Mouse (Mus musculus) cerebellum, postnatal 4 days (tissue): ENCODE results near the gene Rab4b.
A peak's percentile ranks its signal among the peaks of the same experiment; 100 is the strongest.

Source experiments
- DNase-seq, 2 experiments: peaks; one replicate each; pipeline ENCODE4 v3.0.0; 2022; ENCODE audit warnings: low spot score in 2 of 2, mixed read lengths in 1 of 2

Gene Rab4b

DNA sequence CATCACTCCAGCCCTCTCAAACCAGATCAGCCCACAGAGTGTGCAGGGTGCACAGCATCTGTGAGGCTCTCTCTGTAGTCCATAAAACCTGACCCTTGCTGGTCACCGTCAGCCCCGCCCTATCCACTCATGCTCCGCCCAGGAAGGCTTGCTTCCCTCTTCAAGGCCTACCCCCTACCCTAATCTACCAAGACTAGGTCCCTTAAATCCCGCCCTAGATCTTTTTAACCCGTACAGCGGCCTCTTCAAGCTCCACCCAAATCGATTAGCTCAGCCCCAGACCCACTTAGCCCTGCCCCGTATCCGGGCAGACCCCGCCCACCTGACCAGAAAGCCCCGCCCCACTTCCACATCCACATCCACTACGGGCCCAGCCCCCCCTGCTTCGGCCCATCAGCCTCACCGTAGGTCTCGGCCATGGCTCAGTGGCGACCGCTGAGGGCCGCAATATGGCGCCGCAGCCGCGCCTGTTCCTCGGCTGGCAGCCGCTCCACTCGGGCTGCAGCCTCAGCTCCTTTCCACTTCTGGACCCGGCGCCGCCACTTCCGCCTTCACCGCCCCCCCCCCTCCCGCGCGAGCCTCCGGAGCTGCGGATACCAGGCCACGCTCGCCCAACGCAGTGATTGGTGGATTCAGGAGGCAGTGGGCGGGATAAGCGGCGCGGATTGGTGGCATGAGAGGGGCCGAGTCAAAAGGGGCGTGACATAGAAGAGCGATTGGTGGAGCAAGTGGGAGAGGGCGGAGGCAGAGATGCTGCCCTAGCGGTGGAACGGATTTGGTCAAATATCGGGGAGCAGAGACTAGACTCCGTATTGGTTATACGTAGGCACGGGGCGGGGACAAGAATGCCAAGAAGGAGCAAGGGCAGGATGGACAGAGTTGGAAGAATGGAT is at the start of gene Rab4b:
Gene Rab4b (minus strand): TSS at position 573 of the 893 bp plus-strand sequence.
- DNase-seq, result peak; percentile 99

DNA sequence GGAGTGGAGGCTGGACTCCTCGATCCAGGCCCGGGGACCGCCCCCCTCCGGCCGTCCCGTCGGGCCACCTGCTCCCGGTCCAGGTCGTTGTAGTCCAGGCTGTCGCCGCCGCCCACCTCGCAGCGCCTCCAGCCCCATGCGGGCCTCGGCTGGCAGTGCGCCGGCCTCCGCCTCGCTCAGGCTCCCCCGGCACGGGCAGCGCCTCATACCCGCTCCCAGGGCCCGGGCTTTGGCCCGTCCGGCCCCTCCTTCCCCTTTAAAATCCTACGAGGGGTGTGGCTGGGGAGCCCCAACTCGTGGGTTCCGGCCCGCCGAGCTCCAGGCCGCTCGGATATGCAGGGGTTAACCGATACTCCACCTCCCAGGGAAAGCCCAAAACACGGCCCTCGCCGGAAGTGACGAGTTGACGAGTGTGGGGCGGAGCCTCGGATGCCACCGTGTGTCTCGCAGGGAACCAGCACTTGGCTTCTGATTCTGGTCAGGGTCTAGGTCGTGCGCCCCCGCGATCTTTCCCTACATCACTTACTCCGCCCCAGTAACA is 49.7 kb upstream of the Rab4b start, which contains the start of gene Itpkc:
Gene Itpkc (minus strand): TSS at position 381 of the 541 bp plus-strand sequence.
- DNase-seq, result peak; percentile 72 to 87

DNA sequence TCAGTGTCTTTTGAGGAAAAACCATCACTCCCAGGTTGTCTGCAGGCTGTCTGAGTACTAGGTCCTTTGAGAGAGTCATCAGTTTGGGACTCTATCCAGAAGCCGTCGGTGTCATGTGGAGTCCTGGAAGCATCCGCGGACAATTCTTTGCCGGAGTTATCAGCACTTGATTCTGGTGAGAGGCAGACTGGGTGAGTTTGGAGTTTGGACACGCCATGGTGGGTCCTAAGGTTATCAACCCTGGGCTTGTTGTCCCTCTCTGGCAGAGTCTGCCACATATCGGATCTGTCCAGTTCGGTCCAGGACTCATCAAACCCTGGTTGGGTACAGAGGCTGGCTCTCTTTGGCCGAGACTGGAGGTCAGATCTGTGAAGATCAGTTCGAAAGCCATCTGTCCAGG is 49.0 kb upstream of the Rab4b start:
- peak in 1 of 2 experiments; percentile 21 for DNase-seq

DNA sequence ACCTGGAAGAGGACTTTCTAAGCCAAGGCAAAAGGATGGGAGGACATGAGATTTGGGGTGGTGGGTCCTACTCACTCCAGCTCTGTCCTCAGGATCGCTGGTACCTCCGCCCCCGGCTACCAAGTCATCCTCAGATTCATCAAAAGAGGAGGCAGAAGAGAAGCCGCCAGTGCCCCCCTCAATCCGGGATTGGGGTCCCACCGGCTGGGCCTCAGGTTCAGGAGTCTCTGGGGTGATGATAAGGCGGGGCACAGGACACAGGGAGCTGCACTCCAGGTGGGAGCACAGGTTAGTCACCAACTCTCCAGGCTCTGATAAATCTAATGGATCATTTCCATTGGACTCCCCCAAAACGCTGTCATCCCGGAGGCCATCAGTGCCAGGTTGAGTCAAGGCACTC is 48.6 kb upstream of the Rab4b start:
- DNase-seq, result no peak

DNA sequence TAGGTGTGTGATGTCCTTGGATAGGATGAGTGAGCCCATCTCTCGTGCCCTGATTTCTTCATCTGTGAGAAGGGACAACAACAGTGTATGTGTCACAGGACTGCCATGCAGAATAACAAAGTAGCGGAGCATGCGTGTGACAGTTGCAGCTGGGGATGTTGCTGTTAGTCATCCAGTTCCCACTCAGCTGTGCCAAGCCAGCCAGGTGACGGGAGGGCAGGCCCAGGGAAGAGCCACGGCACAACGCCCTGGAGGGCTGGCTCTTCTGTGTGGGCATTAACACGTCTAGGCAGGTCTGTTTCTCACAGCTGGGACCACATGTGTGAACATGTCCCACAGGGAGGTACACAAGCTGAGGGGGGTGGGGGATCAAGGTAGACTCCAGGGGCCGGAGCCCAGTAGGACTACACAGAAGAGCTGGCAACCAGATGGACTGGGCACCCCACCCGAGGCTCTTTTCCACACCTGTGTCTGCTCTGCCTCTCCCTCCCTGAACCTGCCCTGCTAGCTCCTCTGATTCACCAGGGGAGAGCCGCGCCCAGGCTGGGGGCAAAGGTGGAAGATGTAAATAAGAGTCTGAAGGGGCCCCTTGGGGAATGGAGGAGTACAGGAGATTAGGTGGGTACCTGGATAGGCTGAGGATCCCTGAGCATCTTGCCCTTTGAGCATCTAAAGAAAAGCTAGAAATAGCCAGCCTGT is 46.3 kb upstream of the Rab4b start:
- DNase-seq, result no peak

DNA sequence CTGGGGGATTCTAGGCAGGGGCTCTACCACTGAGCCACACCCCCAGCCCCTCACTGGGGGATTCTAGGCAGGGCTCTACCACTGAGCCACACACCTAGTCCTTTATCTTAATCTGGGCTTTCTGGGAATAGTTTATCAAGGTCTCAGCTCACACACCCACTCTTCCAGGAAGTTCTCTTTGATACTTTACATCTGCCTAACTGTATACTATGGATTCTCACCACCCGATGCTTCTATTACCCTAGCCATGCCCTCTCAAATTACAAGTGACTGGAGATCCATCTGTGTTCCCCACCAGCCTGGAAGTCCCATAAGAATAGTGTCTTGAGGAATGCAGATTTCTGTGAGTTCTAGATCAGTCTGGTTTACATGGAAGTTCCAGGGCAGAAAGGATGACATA is 43.8 kb upstream of the Rab4b start:
- no peak for DNase-seq

DNA sequence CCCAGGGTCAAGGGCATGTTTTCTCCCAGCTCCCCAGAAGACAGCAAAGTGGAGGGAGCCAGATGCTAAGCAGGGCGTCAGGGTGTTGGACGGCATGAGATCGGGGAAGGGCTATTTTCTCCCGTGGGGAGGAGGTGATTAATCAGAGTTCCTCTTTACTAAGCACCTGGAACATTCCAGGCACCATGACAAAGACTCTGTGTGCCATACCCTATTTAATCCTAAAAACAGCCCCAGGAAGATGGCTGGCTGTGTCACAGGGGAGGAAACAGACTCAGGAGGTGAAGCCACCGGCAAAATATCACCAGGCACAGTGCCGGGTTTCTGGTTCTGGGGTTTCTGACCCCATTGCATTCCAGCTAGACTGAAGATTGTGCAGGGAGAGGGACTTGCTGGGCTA is 43.2 kb upstream of the Rab4b start:
- DNase-seq, result no peak

DNA sequence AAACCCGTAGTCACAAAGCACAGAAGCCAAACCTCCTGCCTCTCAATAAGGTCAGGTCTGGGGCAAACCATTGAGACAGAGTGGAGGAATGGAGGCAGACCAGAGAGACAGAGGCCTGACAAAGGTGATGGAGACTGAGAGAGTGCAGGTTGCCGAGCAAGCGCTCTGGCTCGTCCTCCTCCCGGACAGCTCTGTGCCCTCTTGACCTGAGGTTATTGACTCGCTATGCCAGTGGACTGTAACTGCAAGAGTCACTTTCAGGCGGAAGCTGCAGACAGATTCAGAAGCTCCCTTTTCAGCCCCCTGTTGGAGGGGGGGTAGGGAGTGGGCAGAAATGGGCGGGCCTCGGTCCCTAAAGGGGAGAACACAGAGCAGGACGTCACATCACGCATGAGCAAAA is 41.2 kb upstream of the Rab4b start:
- no peak for DNase-seq

DNA sequence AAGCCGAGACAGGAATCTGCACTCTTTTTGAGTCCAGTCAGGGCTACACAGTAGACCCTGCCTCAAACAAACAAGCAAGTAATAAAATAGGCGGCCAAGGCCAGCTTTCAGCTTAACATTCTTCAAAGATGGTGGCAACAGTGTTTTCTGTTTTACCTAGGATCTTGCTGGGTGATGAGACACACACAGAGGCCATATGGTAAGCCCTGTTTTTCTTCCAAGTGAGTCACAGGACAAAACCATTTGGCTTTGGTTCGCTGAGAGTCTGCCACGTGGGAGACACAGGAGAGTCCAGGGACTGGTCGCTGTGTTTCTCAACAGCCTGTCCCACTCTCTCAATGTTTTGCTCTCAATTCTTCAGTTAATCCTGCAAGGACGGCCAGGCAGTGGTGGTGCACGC is 39.9 kb upstream of the Rab4b start:
- no peak for DNase-seq

DNA sequence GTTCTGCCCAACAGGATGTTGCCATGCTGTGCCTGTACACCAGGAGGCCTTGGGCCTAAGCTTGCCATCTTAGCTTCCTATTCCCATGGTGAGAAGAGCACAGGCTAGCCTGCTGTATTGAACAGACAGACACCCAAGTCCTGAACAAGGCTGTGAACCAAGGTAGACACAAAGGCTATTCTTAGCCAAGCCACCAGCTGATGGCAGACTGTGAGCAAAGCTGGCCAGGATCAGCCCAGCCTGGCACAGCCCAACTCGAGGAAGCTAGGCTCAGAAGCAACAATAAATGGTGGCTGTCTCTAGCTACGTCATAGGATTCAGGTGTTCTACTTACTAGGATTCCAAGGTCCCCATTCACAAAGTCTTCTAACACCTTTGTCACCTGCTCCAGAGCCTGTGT is 33.9 kb upstream of the Rab4b start:
- DNase-seq, result no peak

DNA sequence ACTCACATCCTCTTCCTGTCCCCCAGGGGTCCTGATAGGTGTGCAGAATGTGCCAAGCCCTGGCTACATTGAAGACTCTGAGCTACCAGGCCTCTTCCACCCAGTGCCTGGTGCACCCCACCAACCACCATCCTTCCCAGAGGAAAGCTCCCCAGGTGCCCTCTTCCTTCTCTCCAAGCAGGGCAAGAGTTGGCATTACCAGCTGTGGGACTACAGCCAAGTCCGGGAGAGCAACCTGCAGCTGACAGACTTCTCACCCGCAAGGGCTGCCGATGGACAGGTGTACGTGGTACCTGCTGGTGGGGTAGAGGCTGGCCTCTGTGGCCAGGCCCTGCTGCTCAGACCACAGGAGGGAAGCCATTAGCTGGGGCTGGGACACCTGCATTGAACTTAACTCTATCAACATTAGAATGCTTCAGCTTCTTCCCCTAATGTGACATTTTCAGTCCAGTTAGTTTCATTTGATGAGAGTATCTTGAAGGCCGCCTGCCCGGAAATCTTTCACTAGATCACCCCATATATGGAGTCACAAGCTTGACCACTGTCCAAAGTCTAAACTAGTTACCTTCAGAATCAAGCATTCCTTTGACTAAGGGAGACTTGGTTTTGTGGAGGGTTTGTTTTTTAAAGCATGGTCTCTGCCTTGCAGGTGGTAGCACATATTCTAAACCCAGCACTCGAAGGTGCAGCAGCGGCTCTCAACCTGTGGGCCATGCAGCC is 25.2 kb upstream of the Rab4b start:
- DNase-seq, result no peak

DNA sequence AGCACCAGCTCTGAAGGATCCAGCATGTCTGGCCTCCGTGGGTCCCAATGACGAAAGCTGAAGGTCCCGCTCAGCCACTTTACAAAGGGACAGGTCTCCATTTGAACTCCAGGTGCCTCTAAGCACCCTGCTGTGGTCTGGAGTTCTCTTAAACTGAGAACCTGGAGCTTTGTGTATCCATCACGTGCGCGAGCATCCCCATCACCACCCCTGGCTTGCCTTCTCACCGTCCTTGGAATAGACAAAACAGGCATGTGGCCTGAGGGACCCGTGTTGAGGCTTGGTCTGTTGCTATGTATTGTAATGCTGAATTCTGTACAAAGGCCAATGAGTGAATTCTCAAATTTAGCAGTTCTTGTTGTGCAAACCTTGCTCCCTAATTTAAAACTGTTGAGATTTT is 20.1 kb upstream of the Rab4b start:
- no peak for DNase-seq

DNA sequence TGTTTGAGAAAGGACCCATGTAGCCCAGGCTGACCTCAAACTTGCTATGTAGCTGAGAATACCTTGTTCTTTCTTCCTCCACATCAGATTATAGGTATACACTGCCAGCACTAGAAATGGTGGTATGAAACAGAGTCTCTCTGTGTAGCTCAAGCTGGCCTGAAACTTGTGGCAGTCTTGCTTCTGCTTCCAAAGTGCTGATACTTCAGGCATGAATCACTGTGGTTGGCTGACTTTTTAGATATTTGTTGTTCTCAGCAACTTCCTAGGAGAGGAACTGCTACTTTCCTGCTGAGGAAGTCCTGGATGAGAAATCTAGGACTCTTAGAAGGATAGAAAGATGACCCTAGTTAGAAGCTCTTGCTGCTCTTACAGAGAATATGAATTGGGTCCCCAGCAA is 19.7 kb upstream of the Rab4b start:
- DNase-seq, result no peak

DNA sequence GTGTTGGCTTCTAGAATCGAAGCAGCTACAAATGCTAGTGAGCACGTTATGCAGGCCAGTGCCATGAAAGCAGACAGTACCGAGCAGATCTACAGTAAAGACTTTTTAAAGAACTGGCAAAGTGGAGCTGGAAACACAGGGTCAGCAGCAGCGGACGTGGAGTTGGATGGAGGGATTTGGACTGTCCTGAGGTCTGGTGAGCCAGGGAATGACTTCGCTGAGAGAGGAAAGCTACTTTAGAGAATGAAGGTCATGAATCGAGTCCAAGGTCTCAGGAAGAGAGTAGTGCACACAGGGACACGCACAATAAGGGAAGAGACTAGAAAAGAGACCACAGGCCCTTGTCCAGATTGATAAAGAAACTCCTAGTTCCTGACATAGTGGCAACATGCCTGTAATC is 18.9 kb upstream of the Rab4b start:
- DNase-seq, result no peak

DNA sequence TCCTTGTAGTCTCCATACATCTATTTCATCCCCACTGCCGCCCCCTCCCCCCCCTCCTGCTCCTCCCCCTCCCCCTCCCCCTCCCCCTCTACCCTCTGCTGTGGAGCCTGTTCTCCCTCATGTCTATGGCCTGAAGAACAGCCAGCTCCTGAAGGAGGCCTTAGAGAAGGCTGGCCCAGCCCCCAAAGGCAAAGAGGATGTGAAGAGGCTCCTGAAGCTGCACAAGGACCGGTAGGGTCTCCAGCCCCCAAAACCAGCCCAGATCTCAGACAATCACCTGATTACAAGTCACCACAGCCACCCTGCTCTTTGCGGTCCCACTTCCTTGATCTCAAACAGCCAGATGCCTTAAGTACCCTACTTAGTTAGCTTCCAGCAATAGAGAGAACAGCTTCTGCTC is 18.4 kb upstream of the Rab4b start:
- DNase-seq, result no peak

DNA sequence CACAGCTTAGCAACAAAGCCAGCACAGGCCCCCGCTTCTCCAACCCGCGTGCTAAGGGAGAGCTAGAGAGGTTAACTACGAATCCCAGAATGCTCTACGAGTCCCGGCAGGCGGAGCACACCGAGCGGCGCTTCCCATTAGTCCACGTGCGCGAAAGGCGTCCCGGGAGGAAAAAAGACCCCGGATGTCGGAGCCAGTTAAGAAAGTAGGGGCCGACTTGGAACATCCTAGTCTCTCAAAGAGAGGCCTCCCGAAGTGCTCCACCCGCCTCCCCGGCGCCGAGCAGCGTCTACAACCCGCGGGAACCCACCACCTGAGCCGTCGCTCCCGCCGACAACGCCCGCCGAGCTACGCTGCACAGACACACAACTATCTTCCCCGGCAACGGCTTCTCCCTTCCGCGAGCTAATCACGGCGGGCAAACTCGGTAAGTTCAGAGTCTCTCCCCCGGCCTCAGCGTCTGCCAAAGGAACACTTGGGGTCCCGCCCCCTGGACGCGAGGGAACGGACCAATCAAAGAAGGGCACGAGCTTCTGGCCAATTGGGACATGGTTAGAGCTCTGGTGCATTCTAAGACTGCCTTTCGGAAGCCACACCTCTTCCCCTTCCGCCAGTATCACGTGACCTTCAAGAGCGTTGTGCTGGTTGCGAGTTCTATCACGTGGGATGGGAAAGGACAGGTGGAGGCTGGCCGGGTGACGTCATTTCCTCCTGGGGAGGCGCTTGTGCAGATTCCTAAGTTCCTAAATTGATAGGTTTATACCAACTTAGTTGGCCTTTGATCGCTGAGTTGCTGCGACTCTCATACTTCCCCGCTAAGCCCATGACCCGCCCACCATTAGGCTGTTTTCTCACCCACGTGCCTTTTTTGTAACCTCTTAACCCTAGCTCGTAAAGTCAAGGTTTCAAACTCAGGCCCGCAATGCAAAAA is 17.2 kb upstream of the Rab4b start, which contains the start of the genes BC024978 and Snrpa:
Gene BC024978 (plus strand): TSS at position 101 of the 931 bp plus-strand sequence.
Gene Snrpa (minus strand): TSS at position 591 of the 931 bp plus-strand sequence.
- DNase-seq, result peak; percentile 82 to 91

DNA sequence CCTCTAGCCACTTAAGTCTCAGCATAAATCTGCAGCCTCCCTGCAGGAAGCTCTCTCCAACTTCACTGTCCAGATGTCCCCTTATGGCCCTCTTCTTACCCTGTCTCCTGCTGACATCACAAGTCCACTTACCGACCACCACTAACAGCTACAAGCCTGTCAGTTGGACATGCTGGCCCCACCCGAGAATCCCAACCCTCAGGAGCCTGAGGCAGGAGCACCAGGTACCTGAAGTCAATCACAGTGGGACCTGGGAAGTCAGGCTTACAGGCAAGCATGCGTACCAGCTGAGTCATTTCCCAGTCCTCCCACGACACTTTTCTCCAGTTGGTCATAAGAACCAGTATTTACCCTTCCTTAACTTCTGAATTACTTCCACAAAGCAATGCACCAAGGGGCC is 15.0 kb upstream of the Rab4b start:
- DNase-seq, result no peak

DNA sequence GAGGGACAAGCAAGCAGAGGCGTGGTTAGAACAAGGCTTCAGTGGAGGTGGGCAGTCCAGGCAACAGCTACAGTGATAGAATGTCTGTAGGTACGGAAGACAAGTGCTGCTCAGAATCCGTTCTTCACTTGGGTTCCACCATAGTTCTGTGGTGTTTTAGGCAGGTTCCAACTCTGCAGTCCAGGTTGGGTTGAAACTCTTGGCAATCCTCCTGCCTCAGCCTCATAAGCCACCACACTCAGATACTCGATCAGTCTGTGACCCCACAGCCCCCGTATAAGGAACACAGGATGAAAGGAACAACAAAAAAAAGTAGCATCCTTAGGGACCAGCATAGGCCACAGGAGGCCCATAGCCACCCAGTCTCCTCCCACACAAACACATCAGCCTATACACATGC is 13.7 kb upstream of the Rab4b start:
- no peak for DNase-seq

DNA sequence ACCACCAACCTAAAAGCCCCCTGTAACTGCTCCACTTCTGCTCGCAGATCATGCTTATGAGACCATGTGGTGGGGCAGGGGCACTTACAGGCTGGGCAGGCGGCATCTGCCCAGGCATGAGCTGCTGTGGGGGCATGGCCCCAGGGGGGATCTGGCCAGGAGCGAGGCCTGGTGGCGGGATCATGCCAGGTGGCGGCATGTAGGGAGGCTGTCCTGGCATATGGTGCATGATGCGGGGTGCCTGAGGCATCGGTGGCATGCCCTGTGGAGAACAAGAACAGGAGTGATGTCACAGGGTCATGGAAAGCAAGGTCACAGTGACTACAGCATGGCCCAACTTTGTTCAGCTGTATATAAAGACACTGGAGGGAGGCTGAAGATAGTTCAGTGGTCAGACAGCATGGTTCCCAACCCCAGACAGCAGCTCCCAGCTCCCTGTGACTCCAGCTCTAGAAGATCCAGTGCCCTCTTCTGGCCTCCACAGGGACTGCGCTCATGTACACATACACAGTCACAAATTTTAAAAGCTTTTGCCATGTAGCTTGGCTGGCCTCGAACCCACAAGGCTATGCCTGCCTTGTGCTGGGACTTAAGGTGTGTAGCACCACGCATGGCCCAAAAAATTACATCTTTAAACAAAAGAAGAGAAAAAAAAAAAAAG is 10.7 kb upstream of the Rab4b start:
- DNase-seq, result no peak

DNA sequence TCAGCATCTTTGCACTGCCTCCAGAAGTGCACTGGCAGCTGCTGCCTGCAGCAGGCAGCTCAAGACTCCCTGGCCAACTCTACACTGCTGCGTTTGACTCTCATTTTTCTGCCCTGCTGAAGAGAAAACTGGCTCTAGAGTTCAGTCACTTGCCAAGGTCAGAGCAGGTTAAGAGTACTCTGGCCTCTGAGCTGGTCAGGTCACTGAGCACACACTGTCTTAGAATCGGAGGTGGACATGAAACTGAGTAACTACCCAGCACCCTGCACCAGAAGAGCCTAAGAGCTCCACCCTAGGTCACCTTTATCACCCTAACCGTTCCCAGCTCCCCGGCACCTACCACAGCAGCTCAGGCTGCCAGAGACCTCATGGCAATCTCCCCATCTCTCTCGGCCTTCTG is 7.3 kb upstream of the Rab4b start:
- DNase-seq, result no peak
